Mouse (Mus musculus) left cerebral cortex, adult 6 months (tissue): ENCODE data around the gene Psme4. TPM values are rescaled to one million over a fixed set of nuclear protein-coding genes. Genes with fewer than 3 reads are reported as not detected.

ENCODE experiments used
- long read RNA-seq, 2 experiments: library from polyadenylated mRNA; unstranded; transcript quantifications; one replicate each; pipeline ENCODE4 v2.0.0; 2019 to 2020
- polyA plus RNA-seq: library from polyadenylated mRNA; unstranded; fragments of <200 nt; fragmentation: Nextera tagmentation; gene quantifications from 2 replicates; pipeline ENCODE4 v1.2.3, GENCODE M21; 2021

Psme4 gene
- 2.0 and 2.7 TPM in 2 replicates for polyA plus RNA-seq
- long read RNA-seq, experiment 1, partial matches to known transcripts, result 10 of 13 reads
- long read RNA-seq, experiment 1, other reads (novel, unspliced or antisense), result 3 of 13 reads
- long read RNA-seq, experiment 2, partial matches to known transcripts, result 16 of 21 reads
- long read RNA-seq, experiment 2, other reads (novel, unspliced or antisense), result 4 of 21 reads

GRCm38 (mm10) chr11:30771267-30771903, at the start of gene Psme4:
Gene Psme4, plus strand, starts transcription at chr11:30771726.

DNA sequence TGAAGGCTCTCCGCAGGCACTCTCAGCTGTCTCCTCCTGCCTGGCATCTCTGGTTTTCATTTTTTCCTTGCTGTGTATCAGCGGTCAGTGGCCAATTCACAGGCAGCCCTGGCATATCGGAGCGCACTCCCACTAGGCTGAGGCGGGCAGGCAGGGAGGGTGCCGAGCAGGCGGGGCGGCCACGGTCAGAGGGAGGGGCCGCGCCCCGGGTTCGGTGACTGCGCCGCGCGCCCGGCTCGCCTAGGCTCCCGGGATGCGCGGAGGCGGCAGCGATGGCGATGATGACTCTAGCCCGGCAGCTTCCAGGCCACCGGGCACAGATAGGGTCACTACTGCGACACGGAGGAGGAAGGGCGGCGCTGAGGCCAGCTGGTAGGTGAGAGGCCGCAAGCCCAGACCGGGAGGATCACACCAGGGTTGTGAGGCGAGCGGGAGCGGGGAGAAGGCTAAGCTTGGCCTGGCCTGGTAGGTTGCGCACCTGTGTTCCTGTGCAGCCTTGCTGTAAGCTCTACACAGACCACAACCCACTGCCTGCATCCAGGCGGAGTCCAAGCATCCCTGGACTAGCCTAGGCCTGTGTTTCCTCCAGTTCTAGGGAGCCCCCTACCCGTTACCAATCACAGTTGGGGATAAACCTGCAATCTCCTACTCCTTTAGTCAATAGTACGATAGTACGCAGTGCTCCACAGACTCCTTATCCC, 113.8 kb downstream of the Psme4 start, which contains the start of the genes Gpr75 and Asb3:
Gene Gpr75 (plus strand): TSS at position 188 of the 701 bp plus-strand sequence.
Gene Asb3 (plus strand): TSS at position 246 of the 701 bp plus-strand sequence.

Other genes with a start within 250 kb of the Psme4 start
- gene Acyp2, start 122.1 kb upstream of the Psme4 start, polyA plus RNA-seq, result 84.9 and 108 TPM in 2 replicates
- gene Gpr75, start 113.6 kb downstream of the Psme4 start, polyA plus RNA-seq, result 6.5 and 7.1 TPM in 2 replicates
- 16.7 and 22.3 TPM in 2 replicates for gene Asb3, start 113.7 kb downstream of the Psme4 start, polyA plus RNA-seq
- gene Erlec1, start 182.6 kb downstream of the Psme4 start, polyA plus RNA-seq, result 11.4 and 14.1 TPM in 2 replicates
- gene Chac2, start 214.6 kb downstream of the Psme4 start, polyA plus RNA-seq, result 19.7 and 24.0 TPM in 2 replicates